Mouse (Mus musculus) cortical plate, adult 2 months (tissue): ENCODE measurements around the gene 4930550C14Rik.

ENCODE experiments used
- CTCF ChIP-seq: fragments of 200-500 bp; IDR thresholded peaks from 2 replicates; pipeline ENCODE4 v1.5.1; 2011; ENCODE audit warnings: mild to moderate bottlenecking, control low read depth, low read length; ENCODE audit not compliant: insufficient read depth; ENCODE audit errors: extremely low read depth
- POLR2A ChIP-seq: fragments of 200-500 bp; IDR thresholded peaks from 2 replicates; pipeline ENCODE4 v1.6.1; 2011; ENCODE audit warnings: mild to moderate bottlenecking, low read length, control low read depth; ENCODE audit not compliant: insufficient read depth; ENCODE audit errors: extremely low read depth

DNA sequence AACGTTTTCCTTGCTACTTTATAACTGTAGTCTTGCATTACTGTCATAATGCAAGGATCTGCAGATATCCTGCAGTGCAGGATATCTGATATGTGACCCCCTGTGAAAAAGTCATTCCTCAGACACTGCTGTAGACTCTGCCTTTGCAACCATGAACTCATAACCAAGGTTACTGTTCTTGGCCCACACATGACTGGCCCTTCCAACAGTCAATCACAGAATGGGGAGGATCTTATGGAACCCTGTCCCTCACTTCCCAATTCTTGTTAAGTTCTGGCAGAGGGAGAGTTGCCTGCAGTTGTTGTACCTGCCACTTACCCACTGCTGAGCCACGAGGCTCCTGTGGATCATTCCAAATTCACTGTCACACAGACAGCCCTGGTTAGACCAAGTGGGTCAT is 14.7 kb upstream of the 4930550C14Rik start:
- no peak for TF ChIP-seq POLR2A
- TF ChIP-seq CTCF, result no peak
